Mouse (Mus musculus): Measurements from ENCODE around the gene C330007P06Rik. TPM values are rescaled to one million over a fixed set of nuclear protein-coding genes. Genes with fewer than 3 reads are reported as not detected.

Gene C330007P06Rik
- 23.9 and 24.5 TPM in 2 replicates for polyA plus RNA-seq (2014; fragmentation: Nextera tagmentation; extraction: Ambion mirVana)

- Histone ChIP-seq H3K4me2 (ENCODE audit: low read length) (peak within 1 kb of the TSS; percentile 61), H3K9ac (ENCODE audit: low read length) (peak within 1 kb of the TSS; percentile 77), H3K27ac (ENCODE audit: low read depth, low read length) (peak within 1 kb of the TSS; percentile 72; the same call in 1 of the 2 replicates), H3K4me3 (ENCODE audit: low read depth, low read length) (peak within 1 kb of the TSS; percentile 59), H3K27me3 (replicated peaks; ENCODE audit: control insufficient read depth, insufficient read depth, low read length) (no peaks in the 10 kb centered on the region), H3K4me1 (ENCODE audit: control insufficient read depth, insufficient read depth, low read length) (no peaks in the 10 kb centered on the region), H3K9me3 (replicated peaks; ENCODE audit: control insufficient read depth, low read length) (no peaks in the 10 kb centered on the region), H3K36me3 (ENCODE audit: control insufficient read depth, insufficient read depth, low read length) (no peaks in the 10 kb centered on the region)
- 40% methylated on average over 8 of the region's 8 CpGs for WGBS
- peak; percentile 19 for ATAC-seq
- DNase-seq (ENCODE audit: low spot score): no peak
Observed at GRCm38 (mm10) chrX:36873765-36874164, at the start of gene C330007P06Rik, which contains the start of gene Ube2a. C330007P06Rik (minus strand) TSS chrX:36874111. Ube2a (plus strand) TSS chrX:36873900.

GRCm38 (mm10) chrX:36921346-36921745 is 47.4 kb upstream of the C330007P06Rik start:
- WGBS: 89% methylated on average over 4 of the region's 4 CpGs
- H3K27me3 ChIP-seq (replicated peaks; ENCODE audit: control insufficient read depth, insufficient read depth, low read length): no peaks in the 10 kb centered on the region
- no peaks in the 10 kb centered on the region for H3K36me3 ChIP-seq (ENCODE audit: control insufficient read depth, insufficient read depth, low read length)
- H3K9ac ChIP-seq (ENCODE audit: low read length): no peak overlapping the region
- ATAC-seq (no peak), DNase-seq (ENCODE audit: low spot score) (no peak)
- no peaks in the 10 kb centered on the region for H3K4me1 ChIP-seq (ENCODE audit: control insufficient read depth, insufficient read depth, low read length)
- H3K9me3 ChIP-seq (replicated peaks; ENCODE audit: control insufficient read depth, low read length): no peaks in the 10 kb centered on the region
- H3K27ac ChIP-seq (ENCODE audit: low read depth, low read length): no peak overlapping the region
- no peak overlapping the region for H3K4me3 ChIP-seq (ENCODE audit: low read depth, low read length)
- no peak overlapping the region for H3K4me2 ChIP-seq (ENCODE audit: low read length)

GRCm38 (mm10) chrX:36917749-36918148 is 43.8 kb upstream of the C330007P06Rik start:
- Histone ChIP-seq H3K4me2 (ENCODE audit: low read length) (no peak overlapping the region), H3K4me3 (ENCODE audit: low read depth, low read length) (no peak overlapping the region), H3K9me3 (replicated peaks; ENCODE audit: control insufficient read depth, low read length) (no peaks in the 10 kb centered on the region), H3K9ac (ENCODE audit: low read length) (no peak overlapping the region), H3K4me1 (ENCODE audit: control insufficient read depth, insufficient read depth, low read length) (no peaks in the 10 kb centered on the region), H3K27me3 (replicated peaks; ENCODE audit: control insufficient read depth, insufficient read depth, low read length) (no peaks in the 10 kb centered on the region), H3K36me3 (ENCODE audit: control insufficient read depth, insufficient read depth, low read length) (no peaks in the 10 kb centered on the region), H3K27ac (ENCODE audit: low read depth, low read length) (no peak overlapping the region)
- ATAC-seq (no peak), DNase-seq (ENCODE audit: low spot score) (no peak)
- WGBS: 79% methylated on average over 1 of the region's 1 CpGs

- Histone ChIP-seq H3K9me3 (replicated peaks; ENCODE audit: control insufficient read depth, low read length) (no peaks in the 10 kb centered on the region), H3K27ac (ENCODE audit: low read depth, low read length) (no peak overlapping the region), H3K36me3 (ENCODE audit: control insufficient read depth, insufficient read depth, low read length) (no peaks in the 10 kb centered on the region), H3K4me2 (ENCODE audit: low read length) (no peak overlapping the region), H3K9ac (ENCODE audit: low read length) (no peak overlapping the region), H3K4me1 (ENCODE audit: control insufficient read depth, insufficient read depth, low read length) (no peaks in the 10 kb centered on the region), H3K27me3 (replicated peaks; ENCODE audit: control insufficient read depth, insufficient read depth, low read length) (no peaks in the 10 kb centered on the region), H3K4me3 (ENCODE audit: low read depth, low read length) (no peak overlapping the region)
- ATAC-seq (no peak), DNase-seq (ENCODE audit: low spot score) (peak; percentile 69)
- WGBS: 50% methylated on average over 12 of the region's 12 CpGs
Observed at GRCm38 (mm10) chrX:36911343-36911742, 37.4 kb upstream of the C330007P06Rik start.

- no peaks in the 10 kb centered on the region for H3K36me3 ChIP-seq (ENCODE audit: control insufficient read depth, insufficient read depth, low read length)
- 47% methylated on average over 5 of the region's 5 CpGs for WGBS
- no peak overlapping the region for H3K27ac ChIP-seq (ENCODE audit: low read depth, low read length)
- no peak overlapping the region for H3K4me3 ChIP-seq (ENCODE audit: low read depth, low read length)
- ATAC-seq (no peak), DNase-seq (ENCODE audit: low spot score) (peak; percentile 29)
- H3K4me1 ChIP-seq (ENCODE audit: control insufficient read depth, insufficient read depth, low read length): no peaks in the 10 kb centered on the region
- no peaks in the 10 kb centered on the region for H3K9me3 ChIP-seq (replicated peaks; ENCODE audit: control insufficient read depth, low read length)
- no peaks in the 10 kb centered on the region for H3K27me3 ChIP-seq (replicated peaks; ENCODE audit: control insufficient read depth, insufficient read depth, low read length)
- no peak overlapping the region for H3K9ac ChIP-seq (ENCODE audit: low read length)
- H3K4me2 ChIP-seq (ENCODE audit: low read length): no peak overlapping the region
Observed at GRCm38 (mm10) chrX:36906539-36906938, 32.6 kb upstream of the C330007P06Rik start.

- Histone ChIP-seq H3K27me3 (replicated peaks; ENCODE audit: control insufficient read depth, insufficient read depth, low read length) (no peaks in the 10 kb centered on the region), H3K9ac (ENCODE audit: low read length) (peak overlapping the region; percentile 74), H3K4me1 (ENCODE audit: control insufficient read depth, insufficient read depth, low read length) (no peaks in the 10 kb centered on the region), H3K27ac (ENCODE audit: low read depth, low read length) (peak overlapping the region; percentile 72; the same call in 1 of the 2 replicates), H3K36me3 (ENCODE audit: control insufficient read depth, insufficient read depth, low read length) (no peaks in the 10 kb centered on the region), H3K4me3 (ENCODE audit: low read depth, low read length) (peak overlapping the region; percentile 50), H3K4me2 (ENCODE audit: low read length) (peak overlapping the region; percentile 54), H3K9me3 (replicated peaks; ENCODE audit: control insufficient read depth, low read length) (no peaks in the 10 kb centered on the region)
- peak; percentile 95 for ATAC-seq
- WGBS: 25% methylated on average over 31 of the region's 32 CpGs
- peak; percentile 97 for DNase-seq (ENCODE audit: low spot score)
Observed at GRCm38 (mm10) chrX:36903115-36903768, 29.3 kb upstream of the C330007P06Rik start.

GRCm38 (mm10) chrX:36902321-36903114 is 28.6 kb upstream of the C330007P06Rik start, which contains the start of gene Nkrf:
Nkrf (minus strand) TSS chrX:36902899.
- peak within 1 kb of the TSS; percentile 54 for H3K4me2 ChIP-seq (ENCODE audit: low read length)
- H3K4me1 ChIP-seq (ENCODE audit: control insufficient read depth, insufficient read depth, low read length): no peaks in the 10 kb centered on the region
- H3K27ac ChIP-seq (ENCODE audit: low read depth, low read length): peak within 1 kb of the TSS; percentile 72
- 33% methylated on average over 44 of the region's 47 CpGs for WGBS
- H3K4me3 ChIP-seq (ENCODE audit: low read depth, low read length): peak within 1 kb of the TSS; percentile 50
- DNase-seq (ENCODE audit: low spot score) (peak; percentile 37), ATAC-seq (peak; percentile 81)
- peak within 1 kb of the TSS; percentile 74 for H3K9ac ChIP-seq (ENCODE audit: low read length)
- H3K9me3 ChIP-seq (replicated peaks; ENCODE audit: control insufficient read depth, low read length): no peaks in the 10 kb centered on the region
- no peaks in the 10 kb centered on the region for H3K27me3 ChIP-seq (replicated peaks; ENCODE audit: control insufficient read depth, insufficient read depth, low read length)
- no peaks in the 10 kb centered on the region for H3K36me3 ChIP-seq (ENCODE audit: control insufficient read depth, insufficient read depth, low read length)

- DNase-seq (ENCODE audit: low spot score): no peak
- Histone ChIP-seq H3K36me3 (ENCODE audit: control insufficient read depth, insufficient read depth, low read length) (no peaks in the 10 kb centered on the region), H3K4me2 (ENCODE audit: low read length) (peak overlapping the region; percentile 54), H3K27me3 (replicated peaks; ENCODE audit: control insufficient read depth, insufficient read depth, low read length) (no peaks in the 10 kb centered on the region), H3K9me3 (replicated peaks; ENCODE audit: control insufficient read depth, low read length) (no peaks in the 10 kb centered on the region), H3K27ac (ENCODE audit: low read depth, low read length) (peak overlapping the region; percentile 29; the same call in 1 of the 2 replicates), H3K4me1 (ENCODE audit: control insufficient read depth, insufficient read depth, low read length) (no peaks in the 10 kb centered on the region), H3K9ac (ENCODE audit: low read length) (peak overlapping the region; percentile 74), H3K4me3 (ENCODE audit: low read depth, low read length) (peak overlapping the region; percentile 50)
- no peak for ATAC-seq
- 45% methylated on average over 3 of the region's 3 CpGs for WGBS
Observed at GRCm38 (mm10) chrX:36901655-36902054, 27.7 kb upstream of the C330007P06Rik start.

Measured in forebrain, embryonic 14.5 days (tissue).